Mouse (Mus musculus): ENCODE data around the gene Slc43a2.

- no peak for TF ChIP-seq CTCF (IDR thresholded peaks at IDR 0.05; ENCODE audit: low read depth, low read length)
- no peak for TF ChIP-seq GATA1 (IDR thresholded peaks at IDR 0.05; ENCODE audit: borderline replicate concordance, low read length)
- TF ChIP-seq POLR2AphosphoS5 (IDR thresholded peaks at IDR 0.05; ENCODE audit: insufficient replicate concordance, low read depth, low read length): no peak
Observed at GRCm38 (mm10) chr11:75486601-75487285, 44.8 kb upstream of the Slc43a2 start, which contains the start of gene Prpf8.

All from G1E (cell line).